23 mouse cellular contexts compared by ENCODE assay signal in the genomic region with DNA sequence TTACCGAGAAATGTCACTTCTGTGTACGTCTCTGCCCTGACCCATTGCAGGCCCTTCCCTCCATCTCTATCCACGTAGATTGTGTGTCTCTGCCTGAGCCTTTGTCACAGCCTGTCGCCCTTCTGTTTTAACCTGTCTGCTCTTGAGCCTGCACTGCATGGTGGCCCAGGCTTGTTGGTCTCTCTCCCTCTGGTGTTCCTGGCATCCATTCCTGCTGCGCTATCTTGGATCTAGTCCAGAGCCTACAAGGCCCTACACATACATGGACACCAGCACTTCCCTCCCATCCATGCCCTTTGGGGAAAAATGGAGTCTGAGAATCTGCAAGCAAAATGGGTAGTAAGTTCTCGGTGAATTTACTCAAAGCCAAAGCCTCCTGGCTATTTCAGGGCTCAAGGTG.
A peak's percentile ranks its signal among the peaks of the same experiment; 100 is the strongest.
DNase-seq lines count a peak whose midpoint lies in the region; ATAC-seq and TF ChIP-seq lines count a peak whose summit lies in the region.
"Had no signal": no experiment of that assay in that cellular context is flagged by ENCODE, and none has a peak within 500 bp of the region (broad histone marks: within the 10 kb centered on the region; RNA-seq: fewer than 3 reads in every experiment).

No protein-coding gene starts in this region.

- no peak for ATAC-seq in forebrain, embryonic 16.5 days
- no peak for ATAC-seq in neural tube, embryonic 13.5 days (ENCODE audit: low read depth)
- ATAC-seq in forebrain, postnatal 0 days: no peak
- ATAC-seq: forebrain, embryonic 14.5 days; hindbrain, embryonic 16.5 days; intestine, embryonic 15.5 days; midbrain, embryonic 13.5 days had no signal

- no peaks in the 10 kb centered on the region for H3K9me3 ChIP-seq in forebrain, embryonic 10.5 days
- no peaks in the 10 kb centered on the region for H3K9me3 ChIP-seq in forebrain, embryonic 16.5 days (ENCODE audit: control insufficient read depth, low read length)
- no peaks in the 10 kb centered on the region for H3K9me3 ChIP-seq in neural tube, embryonic 13.5 days
- H3K9me3 ChIP-seq in forebrain, postnatal 0 days (ENCODE audit: low read length): no peaks in the 10 kb centered on the region
- H3K9me3 ChIP-seq: hindbrain, embryonic 10.5 days; intestine, embryonic 15.5 days; limb, embryonic 12.5 days; midbrain, embryonic 13.5 days; neural tube, embryonic 15.5 days had no signal

- no peak overlapping the region for H3K9ac ChIP-seq in forebrain, embryonic 16.5 days (replicated peaks; ENCODE audit: low read depth, low read length)
- H3K9ac ChIP-seq in neural tube, embryonic 13.5 days: 0 out of 2 replicates have a peak overlapping the region, but pooled peaks have one; percentile 13
- no peak overlapping the region for H3K9ac ChIP-seq in forebrain, postnatal 0 days
- H3K9ac ChIP-seq: intestine, embryonic 15.5 days; limb, embryonic 12.5 days; liver, embryonic 15.5 days; lung, embryonic 14.5 days; midbrain, embryonic 13.5 days; neural tube, embryonic 15.5 days had no signal

- peaks cover 94% of the 10 kb centered on the region for H3K4me1 ChIP-seq in forebrain, embryonic 10.5 days
- peaks cover 48% of the 10 kb centered on the region for H3K4me1 ChIP-seq in forebrain, embryonic 16.5 days (replicated peaks; ENCODE audit: control insufficient read depth, insufficient read depth, low read length)
- H3K4me1 ChIP-seq in neural tube, embryonic 13.5 days (replicated peaks): peaks cover 48% of the 10 kb centered on the region
- H3K4me1 ChIP-seq in forebrain, postnatal 0 days (ENCODE audit: insufficient read depth): no peaks in the 10 kb centered on the region
- H3K4me1 ChIP-seq: intestine, embryonic 15.5 days; liver, embryonic 15.5 days had no signal

- H3K27ac ChIP-seq in forebrain, embryonic 10.5 days: peak overlapping the region; percentile 63; the same call in 1 of the 2 replicates
- H3K27ac ChIP-seq in forebrain, embryonic 16.5 days (ENCODE audit: low read length): no peak overlapping the region
- H3K27ac ChIP-seq in neural tube, embryonic 13.5 days (replicated peaks): no peak overlapping the region
- H3K27ac ChIP-seq in forebrain, postnatal 0 days (ENCODE audit: low read depth, low read length): no peak overlapping the region
- H3K27ac ChIP-seq: intestine, embryonic 15.5 days; limb, embryonic 12.5 days; liver, embryonic 15.5 days; midbrain, embryonic 13.5 days; neural tube, embryonic 15.5 days had no signal

- no peak for DNase-seq in forebrain, embryonic 10.5 days (ENCODE audit: extremely low spot score, low spot score)
- no peak for DNase-seq in neural tube, embryonic 10.5 days (ENCODE audit: extremely low spot score, low spot score)
- peak; percentile 43 to 48 for DNase-seq in cerebellum, postnatal 25 days
- no peak for DNase-seq in forebrain, postnatal 0 days
- DNase-seq: adrenal gland, postnatal 25 days; B cell, adult 2 months; heart, postnatal 14 days; kidney, adult 2 months; kidney, postnatal 4 days; layer of hippocampus, postnatal 36 days; lung, embryonic 14.5 days; retina, postnatal 1 day; right cerebral cortex, postnatal 14 days had no signal

- WGBS in forebrain, embryonic 10.5 days: 83% methylated on average over 6 of the region's 6 CpGs
- WGBS in forebrain, embryonic 16.5 days: 68% methylated on average over 6 of the region's 6 CpGs
- WGBS in neural tube, embryonic 13.5 days: 83% methylated on average over 6 of the region's 6 CpGs
- WGBS in forebrain, postnatal 0 days: 60% methylated on average over 6 of the region's 6 CpGs

- H3K27me3 ChIP-seq in forebrain, embryonic 10.5 days (ENCODE audit: poor library complexity, severe bottlenecking): peaks cover 54% of the 10 kb centered on the region
- H3K27me3 ChIP-seq in forebrain, embryonic 16.5 days (replicated peaks; ENCODE audit: control insufficient read depth, insufficient read depth, low read length): no peaks in the 10 kb centered on the region
- peaks cover 6% of the 10 kb centered on the region; the same call in 1 of the 2 replicates for H3K27me3 ChIP-seq in neural tube, embryonic 13.5 days
- H3K27me3 ChIP-seq in forebrain, postnatal 0 days (ENCODE audit: insufficient read depth, low read length): no peaks in the 10 kb centered on the region; the same call in 1 of the 2 replicates
- H3K27me3 ChIP-seq: intestine, embryonic 15.5 days; liver, embryonic 15.5 days; neural tube, embryonic 15.5 days had no signal

- no peaks in the 10 kb centered on the region for H3K36me3 ChIP-seq in forebrain, embryonic 10.5 days (replicated peaks)
- no peaks in the 10 kb centered on the region for H3K36me3 ChIP-seq in forebrain, embryonic 16.5 days (ENCODE audit: control insufficient read depth, insufficient read depth)
- no peaks in the 10 kb centered on the region for H3K36me3 ChIP-seq in neural tube, embryonic 13.5 days
- no peaks in the 10 kb centered on the region for H3K36me3 ChIP-seq in forebrain, postnatal 0 days (ENCODE audit: insufficient read depth)
- H3K36me3 ChIP-seq: hindbrain, embryonic 10.5 days; intestine, embryonic 15.5 days; limb, embryonic 12.5 days; liver, embryonic 15.5 days; midbrain, embryonic 13.5 days; neural tube, embryonic 15.5 days had no signal

- TF ChIP-seq CTCF in forebrain, postnatal 0 days (IDR thresholded peaks at IDR 0.05; ENCODE audit: low read depth): no peak

- no peak overlapping the region for H3K4me3 ChIP-seq in forebrain, embryonic 10.5 days
- H3K4me3 ChIP-seq in forebrain, embryonic 16.5 days (replicated peaks; ENCODE audit: low read length): no peak overlapping the region
- no peak overlapping the region for H3K4me3 ChIP-seq in neural tube, embryonic 13.5 days
- no peak overlapping the region for H3K4me3 ChIP-seq in forebrain, postnatal 0 days (ENCODE audit: low read depth, low read length)
- H3K4me3 ChIP-seq: hindbrain, embryonic 10.5 days; intestine, embryonic 15.5 days; limb, embryonic 12.5 days; liver, embryonic 15.5 days; midbrain, embryonic 13.5 days; neural tube, embryonic 15.5 days had no signal

- H3K4me2 ChIP-seq in forebrain, embryonic 16.5 days (ENCODE audit: low read length): no peak overlapping the region
- H3K4me2 ChIP-seq in neural tube, embryonic 13.5 days: no peak overlapping the region
- no peak overlapping the region for H3K4me2 ChIP-seq in forebrain, postnatal 0 days (ENCODE audit: low read depth)
- H3K4me2 ChIP-seq: intestine, embryonic 15.5 days; limb, embryonic 12.5 days; liver, embryonic 15.5 days; lung, embryonic 14.5 days; midbrain, embryonic 13.5 days; neural tube, embryonic 15.5 days had no signal

Comparison
In these comparisons a context has a peak if more than half of its experiments do, and no peak if none do; other contexts are left out.
1. DNase-seq: peak in cerebellum, postnatal 25 days (2 of 2); none in forebrain, embryonic 10.5 days (single experiment), neural tube, embryonic 10.5 days (single experiment) and forebrain, postnatal 0 days (single experiment).